Mouse (Mus musculus) embryonic facial prominence, embryonic 14.5 days (tissue): ENCODE data around the gene Serpinb9g. TPM values are rescaled to one million over a fixed set of nuclear protein-coding genes. Genes with fewer than 3 reads are reported as not detected.
"Not testable (repeated sequence)": the region's sequence is repeated elsewhere in the genome, so short reads cannot be mapped to it uniquely, and the experiment has no call there.

ENCODE experiments used
- ATAC-seq: fragments of 200-750 bp; cut with Nextera tagmentation; 2 replicates; pipeline ENCODE4 v1.8.0; 2017; ENCODE audit warnings: low read depth, moderate number of reproducible peaks, moderate TSS enrichment
- DNase-seq: peaks from one replicate; pipeline ENCODE4 v3.0.0-alpha.2; 2015; ENCODE audit warnings: low spot score
- H3K27ac ChIP-seq: fragments of 300-500 bp; sonication (generic); replicated peaks from 2 replicates; pipeline ENCODE4 v1.5.1; 2014; ENCODE audit warnings: low read depth, mild to moderate bottlenecking, low read length, moderate library complexity
- H3K27me3 ChIP-seq: fragments of 300-500 bp; sonication (generic); replicated peaks from 2 replicates; pipeline ENCODE4 v1.6.1; 2014; ENCODE audit warnings: low read length; ENCODE audit not compliant: control insufficient read depth, insufficient read depth
- H3K36me3 ChIP-seq: fragments of 300-500 bp; sonication (generic); 2 replicates; pipeline ENCODE4 v1.6.1; 2014; ENCODE audit warnings: low read length, mixed read lengths; ENCODE audit not compliant: control insufficient read depth, insufficient read depth
- H3K4me1 ChIP-seq: fragments of 300-500 bp; sonication (generic); 2 replicates; pipeline ENCODE4 v1.6.1; 2014; ENCODE audit warnings: antibody characterized with exemption, low read length; ENCODE audit not compliant: control insufficient read depth, insufficient read depth
- H3K4me2 ChIP-seq: fragments of 300-500 bp; sonication (generic); 2 replicates; pipeline ENCODE4 v1.6.1; 2014; ENCODE audit warnings: low read depth, mild to moderate bottlenecking, low read length, moderate library complexity, mixed read lengths
- H3K4me3 ChIP-seq: fragments of 300-500 bp; sonication (generic); 2 replicates; pipeline ENCODE4 v1.5.1; 2014; ENCODE audit warnings: low read depth, mild to moderate bottlenecking, low read length
- H3K9ac ChIP-seq: fragments of 300-500 bp; sonication (generic); 2 replicates; pipeline ENCODE4 v1.6.1; 2014; ENCODE audit warnings: low read depth, mild to moderate bottlenecking, low read length, moderate library complexity, mixed read lengths
- H3K9me3 ChIP-seq: fragments of 300-500 bp; sonication (generic); 2 replicates; pipeline ENCODE4 v1.6.1; 2016; ENCODE audit warnings: low read length; ENCODE audit not compliant: control insufficient read depth
- WGBS: fragments of 180-500 bp; shearing (Covaris S2); extraction: QIAGEN DNeasy Blood & Tissue Kit; methylation state at CpG from one replicate; pipeline ENCODE4 v1.1.7; 2014; 5-methylcytosine and 5-hydroxymethylcytosine counted together
- polyA plus RNA-seq: library from polyadenylated mRNA; unstranded; fragments of >200 nt; fragmentation: Nextera tagmentation; extraction: Ambion mirVana; gene quantifications from 2 replicates; pipeline ENCODE4 v1.2.1, GENCODE M21; 2014

Gene Serpinb9g
- not detected in 2 replicates for polyA plus RNA-seq

- WGBS = 80% methylated on average over 4 of the region's 4 CpGs
Observed at GRCm38 (mm10) chr13:33484490-33484889, at the start of gene Serpinb9g. Serpinb9g (plus strand) TSS chr13:33484790.

DNA sequence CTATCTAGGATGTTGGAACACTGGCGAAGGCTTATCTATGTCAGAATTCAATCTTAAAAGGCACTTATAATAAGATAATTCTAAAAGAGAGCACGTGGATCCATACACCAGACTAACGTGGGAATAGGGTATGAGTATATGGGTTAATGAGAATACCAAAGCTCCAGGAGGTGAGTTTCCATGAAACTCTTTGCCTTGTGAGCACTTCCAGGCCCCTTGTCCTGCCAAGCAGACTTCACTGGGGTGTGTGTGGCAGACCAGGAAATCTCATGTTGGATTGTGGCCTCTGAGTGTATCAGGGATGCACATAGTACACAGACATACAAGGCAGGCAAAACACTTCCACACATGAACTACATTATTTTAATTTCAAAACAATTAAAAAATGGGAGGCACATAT lies 718 bp upstream of the Serpinb9g start:
- H3K4me1 ChIP-seq, H3K4me3 ChIP-seq, H3K9ac ChIP-seq, H3K9me3 ChIP-seq, H3K36me3 ChIP-seq, ATAC-seq, DNase-seq, H3K27ac ChIP-seq, H3K4me2 ChIP-seq, H3K27me3 ChIP-seq: not testable (repeated sequence)
- WGBS = 68% methylated on average over 3 of the region's 3 CpGs

More at GRCm38 (mm10) chr13:33484490-33484889, at the start of gene Serpinb9g:
- not testable (repeated sequence) for H3K4me1 ChIP-seq, H3K27ac ChIP-seq, H3K36me3 ChIP-seq, H3K4me2 ChIP-seq, H3K27me3 ChIP-seq, ATAC-seq, DNase-seq, H3K9ac ChIP-seq, H3K4me3 ChIP-seq, H3K9me3 ChIP-seq

DNA sequence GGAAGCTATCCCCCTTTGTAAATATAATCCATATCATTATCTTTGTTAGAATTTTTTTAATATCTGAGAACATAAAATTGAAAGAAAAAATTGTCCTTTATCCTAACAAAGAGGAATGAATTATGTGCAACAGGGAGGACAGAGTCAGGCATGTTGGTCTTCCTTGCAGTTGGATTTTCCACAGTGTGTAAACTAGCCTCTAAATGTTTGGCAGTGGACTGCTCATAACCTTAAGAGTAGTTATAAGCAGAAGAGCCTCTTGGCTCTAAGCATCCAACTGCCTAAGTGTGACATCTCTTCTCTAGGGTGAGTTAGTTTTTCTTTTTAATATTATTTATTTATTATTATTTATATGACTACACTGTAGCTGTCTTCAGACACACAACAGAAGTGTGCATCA lies 40.0 kb downstream of the Serpinb9g start:
- Histone ChIP-seq H3K4me3 (no peak overlapping the region), H3K27me3 (no peaks in the 10 kb centered on the region), H3K9me3 (peaks cover 4% of the 10 kb centered on the region; the same call in 1 of the 2 replicates), H3K36me3 (no peaks in the 10 kb centered on the region), H3K4me2 (no peak overlapping the region), H3K9ac (no peak overlapping the region), H3K27ac (no peak overlapping the region), H3K4me1 (no peaks in the 10 kb centered on the region)
- ATAC-seq (no peak), DNase-seq (no peak)

DNA sequence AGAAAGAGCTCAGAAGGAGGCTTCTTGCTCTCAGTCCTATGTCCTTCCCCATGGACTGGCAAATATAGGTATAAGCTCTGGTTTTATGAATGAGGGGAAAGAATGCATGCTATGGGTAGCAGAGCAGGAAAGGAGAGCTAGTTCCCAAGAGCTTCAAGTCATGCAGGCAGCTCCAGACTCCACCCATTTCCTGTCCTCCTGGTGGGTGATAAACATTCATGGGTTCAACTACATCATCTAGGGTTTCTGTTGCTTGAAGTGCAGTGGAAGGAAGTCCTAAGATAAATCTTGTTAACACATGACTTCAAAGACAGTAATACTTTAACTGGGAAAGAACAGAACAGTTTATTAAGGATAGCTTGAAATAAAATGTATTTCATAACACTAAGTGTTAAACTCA lies 48.2 kb downstream of the Serpinb9g start:
- Histone ChIP-seq H3K4me1 (no peaks in the 10 kb centered on the region), H3K4me3 (no peak overlapping the region), H3K27ac (no peak overlapping the region), H3K4me2 (no peak overlapping the region), H3K9me3 (no peaks in the 10 kb centered on the region), H3K9ac (no peak overlapping the region), H3K36me3 (no peaks in the 10 kb centered on the region), H3K27me3 (no peaks in the 10 kb centered on the region)
- DNase-seq = no peak
- no peak for ATAC-seq

Other genes with a start within 250 kb of the Serpinb9g start
- gene Serpinb9e, start 235.2 kb upstream of the Serpinb9g start, polyA plus RNA-seq = not detected in 2 replicates
- not detected in 2 replicates for gene Serpinb9f, start 160.7 kb upstream of the Serpinb9g start, polyA plus RNA-seq
- not detected in 2 replicates for gene Gm11397, start 89.0 kb upstream of the Serpinb9g start, polyA plus RNA-seq
- not detected in 2 replicates for gene Serpinb6d, start 176.6 kb downstream of the Serpinb9g start, polyA plus RNA-seq